Mouse (Mus musculus): ENCODE measurements around the gene Dcst1.

- TF ChIP-seq CTCF (IDR thresholded peaks at IDR 0.05; ENCODE audit: insufficient read depth, low read depth, low read length) (no peak), POLR2A (IDR thresholded peaks at IDR 0.05; ENCODE audit: insufficient read depth, low read depth, low read length) (peak; percentile 84)
Measured at GRCm38 (mm10) chr3:89322514-89323165, 42.4 kb downstream of the Dcst1 start, which contains the start of gene Efna3.
